Mouse (Mus musculus) MEL (cell line): ENCODE measurements around the gene Ankrd44. TPM values are rescaled to one million over a fixed set of nuclear protein-coding genes. Genes with fewer than 3 reads are reported as not detected.

Experiments
- DNase-seq: peaks from one replicate; pipeline ENCODE4 v3.0.0; 2011; ENCODE audit warnings: low read depth, low spot score
- H3K27ac ChIP-seq: 2 replicates; pipeline ENCODE4 v1.5.1; 2012; ENCODE audit warnings: low read depth, mild to moderate bottlenecking, control low read depth, low read length, moderate library complexity; ENCODE audit not compliant: control insufficient read depth
- H3K27me3 ChIP-seq, 2 experiments: fragments of 150-350 bp in 1 of 2; sonication (generic) in 1 of 2; 2 replicates each; pipeline ENCODE4 v1.6.1; 2012; ENCODE audit warnings: low read length in 2 of 2, mild to moderate bottlenecking in 2 of 2, improper control_type of control experiment in 1 of 2, moderate library complexity in 1 of 2; ENCODE audit not compliant: insufficient read depth in 2 of 2, control insufficient read depth in 1 of 2
- H3K36me3 ChIP-seq, 2 experiments: 2 replicates each; pipeline ENCODE4 v1.6.1; 2012 to 2014; ENCODE audit warnings: low read length in 2 of 2, improper control_type of control experiment in 1 of 2, inconsistent platforms in 1 of 2, mild to moderate bottlenecking in 1 of 2; ENCODE audit not compliant: insufficient read depth in 2 of 2, control insufficient read depth in 1 of 2
- H3K4me1 ChIP-seq, 2 experiments: fragments of 150-350 bp in 1 of 2; sonication (generic) in 1 of 2; 2 replicates each; pipeline ENCODE4 v1.6.1; 2012; ENCODE audit warnings: low read length in 2 of 2, improper control_type of control experiment in 1 of 2, mild to moderate bottlenecking in 1 of 2; ENCODE audit not compliant: insufficient read depth in 2 of 2, control insufficient read depth in 1 of 2
- H3K4me3 ChIP-seq, 2 experiments: fragments of 150-350 bp in 1 of 2; sonication (generic) in 1 of 2; 2 replicates each; pipeline ENCODE4 v1.5.1; 2012; ENCODE audit warnings: low read depth in 2 of 2, low read length in 2 of 2, mild to moderate bottlenecking in 2 of 2, moderate library complexity in 2 of 2, control low read depth in 1 of 2, improper control_type of control experiment in 1 of 2; ENCODE audit not compliant: control insufficient read depth in 1 of 2, insufficient read depth in 1 of 2
- H3K79me2 ChIP-seq: 2 replicates; pipeline ENCODE4 v1.6.1; 2012; ENCODE audit warnings: mild to moderate bottlenecking, low read length, moderate library complexity; ENCODE audit not compliant: control insufficient read depth, poor library complexity, insufficient read depth
- H3K9ac ChIP-seq: 2 replicates; pipeline ENCODE4 v1.6.1; 2012; ENCODE audit warnings: low read depth, mild to moderate bottlenecking, control low read depth, low read length, moderate library complexity; ENCODE audit not compliant: control insufficient read depth, poor library complexity, severe bottlenecking
- H3K9me3 ChIP-seq: fragments of 150-350 bp; sonication (generic); replicated peaks from 2 replicates; pipeline ENCODE4 v1.6.1; 2012; ENCODE audit warnings: mild to moderate bottlenecking, low read length, improper control_type of control experiment, moderate library complexity; ENCODE audit not compliant: insufficient read depth
- BHLHE40 ChIP-seq: IDR thresholded peaks from 2 replicates; pipeline ENCODE4 v1.6.1; 2012; ENCODE audit warnings: low read depth, mild to moderate bottlenecking, inconsistent platforms, low read length, improper control_type of control experiment, borderline replicate concordance
- CHD1 ChIP-seq: IDR thresholded peaks from 2 replicates; pipeline ENCODE4 v1.6.1; 2012; ENCODE audit warnings: low read depth, mild to moderate bottlenecking, inconsistent platforms, low read length, improper control_type of control experiment
- CHD2 ChIP-seq: IDR thresholded peaks from 2 replicates; pipeline ENCODE4 v1.6.1; 2011; ENCODE audit warnings: low read length, improper control_type of control experiment
- JUND ChIP-seq: IDR thresholded peaks from 2 replicates; pipeline ENCODE4 v1.6.1; 2011; ENCODE audit warnings: low read depth, mild to moderate bottlenecking, improper control_type of control experiment, low read length
- KAT2A ChIP-seq: conservative IDR thresholded peaks from 2 replicates; pipeline ENCODE4 v1.6.1; 2012; ENCODE audit warnings: low read depth, low read length, improper control_type of control experiment, inconsistent platforms
- MAX ChIP-seq: IDR thresholded peaks from 2 replicates; pipeline ENCODE4 v1.6.1; 2011; ENCODE audit warnings: low read length, improper control_type of control experiment
- MYB ChIP-seq: IDR thresholded peaks from 2 replicates; pipeline ENCODE4 v1.6.1; 2011; ENCODE audit warnings: mild to moderate bottlenecking, low read depth, low read length, improper control_type of control experiment
- NRF1 ChIP-seq: IDR thresholded peaks from 2 replicates; pipeline ENCODE4 v1.6.1; 2014; ENCODE audit warnings: low read depth, mild to moderate bottlenecking, inconsistent platforms, low read length, improper control_type of control experiment, moderate library complexity; ENCODE audit not compliant: poor library complexity, insufficient read depth, severe bottlenecking
- POLR2AphosphoS2 ChIP-seq: IDR thresholded peaks from 2 replicates; pipeline ENCODE4 v1.6.1; 2011; ENCODE audit warnings: low read length, improper control_type of control experiment
- RAD21 ChIP-seq: IDR thresholded peaks from 2 replicates; pipeline ENCODE4 v1.6.1; 2011; ENCODE audit warnings: mild to moderate bottlenecking, low read depth, low read length, improper control_type of control experiment
- SIN3A ChIP-seq: IDR thresholded peaks from 2 replicates; pipeline ENCODE4 v1.6.1; 2012; ENCODE audit warnings: low read length, improper control_type of control experiment, inconsistent platforms
- UBTF ChIP-seq: IDR thresholded peaks from 2 replicates; pipeline ENCODE4 v1.6.1; 2012; ENCODE audit warnings: low read depth, mild to moderate bottlenecking, inconsistent platforms, low read length, improper control_type of control experiment, moderate library complexity, borderline replicate concordance; ENCODE audit not compliant: insufficient read depth
- USF1 ChIP-seq: IDR thresholded peaks from 2 replicates; pipeline ENCODE4 v1.6.1; 2014; ENCODE audit warnings: low read depth, mild to moderate bottlenecking, inconsistent platforms, low read length, improper control_type of control experiment, moderate library complexity
- ZC3H11A ChIP-seq: IDR thresholded peaks from 2 replicates; pipeline ENCODE4 v1.6.1; 2012; ENCODE audit warnings: low read depth, mild to moderate bottlenecking, inconsistent platforms, low read length, improper control_type of control experiment
- ZKSCAN1 ChIP-seq: IDR thresholded peaks from 2 replicates; pipeline ENCODE4 v1.6.1; 2012; ENCODE audit warnings: low read depth, mild to moderate bottlenecking, inconsistent platforms, low read length, improper control_type of control experiment, moderate library complexity
- polyA plus RNA-seq, 2 experiments: library from polyadenylated mRNA; stranded (reverse) in 1 of 2; unstranded in 1 of 2; fragments of >175 nt in 1 of 2; fragments of >200 nt in 1 of 2; gene quantifications; 2 replicates each; pipeline versions ENCODE4 v1.2.1 to v1.2.4; 2012; ENCODE audit warnings: low replicate concordance in 2 of 2, low read depth in 1 of 2; ENCODE audit not compliant: insufficient read length in 2 of 2, insufficient read depth in 1 of 2, missing spikeins in 1 of 2
- total RNA-seq: library from RNA; depleted of rRNA; stranded (reverse); fragments of 300-350 nt; gene quantifications from 2 replicates; pipeline ENCODE4 v1.2.3, GENCODE M21; 2012

Ankrd44 gene
- total and polyA plus RNA-seq, 3 experiments = 2.3 to 4.4 TPM; not detected in 1

- no peaks in the 10 kb centered on the region for H3K4me1 ChIP-seq
- DNase-seq = no peak
- no peak overlapping the region for H3K4me3 ChIP-seq
- no peaks in the 10 kb centered on the region for H3K27me3 ChIP-seq
- H3K27ac ChIP-seq = no peak overlapping the region
- no peak overlapping the region for H3K9ac ChIP-seq
- no peaks in the 10 kb centered on the region for H3K79me2 ChIP-seq
- no peaks in the 10 kb centered on the region for H3K36me3 ChIP-seq
- H3K9me3 ChIP-seq = no peaks in the 10 kb centered on the region
- TF ChIP-seq UBTF = no peak
- no peak for TF ChIP-seq MYB
- no peak for TF ChIP-seq KAT2A
Observed at GRCm38 (mm10) chr1:54734917-54735664, 191.1 kb downstream of the Ankrd44 start.

DNA sequence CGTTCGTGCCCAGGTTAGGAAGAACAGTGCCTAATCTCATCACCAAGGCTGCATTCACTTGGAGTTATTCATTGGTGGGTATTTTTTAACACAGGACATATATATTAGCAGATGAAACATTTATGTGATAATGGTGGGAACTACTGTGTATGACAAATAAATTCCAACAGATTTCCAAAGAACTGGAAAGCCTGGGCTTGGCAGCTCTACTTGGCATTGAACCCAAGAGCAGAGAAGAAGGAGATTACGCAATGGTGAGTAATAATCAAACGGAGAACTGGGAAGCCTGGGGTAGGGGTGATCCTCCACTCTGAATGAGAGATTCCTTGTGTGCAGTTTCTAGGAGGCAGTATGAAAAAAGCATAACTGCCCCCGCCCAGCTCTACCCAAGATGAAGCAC lies 196.9 kb downstream of the Ankrd44 start:
- H3K27ac ChIP-seq = no peak overlapping the region
- DNase-seq = no peak
- H3K27me3 ChIP-seq = no peaks in the 10 kb centered on the region
- H3K36me3 ChIP-seq = no peaks in the 10 kb centered on the region
- no peak overlapping the region for H3K4me3 ChIP-seq
- no peaks in the 10 kb centered on the region for H3K4me1 ChIP-seq
- H3K79me2 ChIP-seq = no peaks in the 10 kb centered on the region
- TF ChIP-seq MYB (no peak), MAX (no peak), RAD21 (no peak), POLR2AphosphoS2 (no peak)
- H3K9me3 ChIP-seq = no peaks in the 10 kb centered on the region
- H3K9ac ChIP-seq = no peak overlapping the region

GRCm38 (mm10) chr1:54726555-54726954 lies 199.6 kb downstream of the Ankrd44 start:
- Histone ChIP-seq H3K36me3 (no peaks in the 10 kb centered on the region), H3K79me2 (no peaks in the 10 kb centered on the region), H3K4me1 (no peaks in the 10 kb centered on the region), H3K9me3 (no peaks in the 10 kb centered on the region), H3K9ac (no peak overlapping the region), H3K27ac (no peak overlapping the region), H3K27me3 (no peaks in the 10 kb centered on the region), H3K4me3 (no peak overlapping the region)
- TF ChIP-seq ZKSCAN1 = no peak
- no peak for TF ChIP-seq MAX
- no peak for TF ChIP-seq RAD21
- DNase-seq = no peak

- H3K9ac ChIP-seq = no peak overlapping the region
- DNase-seq = no peak
- no peaks in the 10 kb centered on the region for H3K27me3 ChIP-seq
- H3K9me3 ChIP-seq = no peaks in the 10 kb centered on the region
- no peak overlapping the region for H3K4me3 ChIP-seq
- no peak overlapping the region for H3K27ac ChIP-seq
- no peaks in the 10 kb centered on the region for H3K79me2 ChIP-seq
- no peaks in the 10 kb centered on the region for H3K4me1 ChIP-seq
- TF ChIP-seq ZC3H11A (no peak), SIN3A (no peak), NRF1 (no peak), CHD2 (no peak), USF1 (no peak), JUND (no peak), POLR2AphosphoS2 (no peak), BHLHE40 (no peak), CHD1 (no peak)
- H3K36me3 ChIP-seq = no peaks in the 10 kb centered on the region
Observed at GRCm38 (mm10) chr1:54716921-54717320, 209.3 kb downstream of the Ankrd44 start.
